Mouse (Mus musculus) hindbrain, embryonic 14.5 days (tissue): ENCODE measurements around the gene Cbarp. TPM values are rescaled to one million over a fixed set of nuclear protein-coding genes. Genes with fewer than 3 reads are reported as not detected.

Experiments used
- ATAC-seq: fragments of 200-750 bp; cut with Nextera tagmentation; 2 replicates; pipeline ENCODE4 v1.8.0; 2017; ENCODE audit warnings: moderate number of reproducible peaks, mild to moderate bottlenecking, moderate TSS enrichment, moderate library complexity; ENCODE audit not compliant: low FRiP score
- DNase-seq: peaks from one replicate; pipeline ENCODE4 v3.0.0-alpha.2; 2015; ENCODE audit warnings: low spot score
- H3K27ac ChIP-seq: fragments of 300-500 bp; sonication (generic); 2 replicates; pipeline ENCODE4 v1.5.1; 2014; ENCODE audit warnings: mild to moderate bottlenecking, moderate library complexity
- H3K27me3 ChIP-seq: fragments of 300-500 bp; sonication (generic); 2 replicates; pipeline ENCODE4 v1.6.1; 2014; ENCODE audit warnings: mild to moderate bottlenecking, low read length, mixed read lengths; ENCODE audit not compliant: control insufficient read depth, insufficient read depth
- H3K36me3 ChIP-seq: fragments of 300-500 bp; sonication (generic); replicated peaks from 2 replicates; pipeline ENCODE4 v1.6.1; 2014; ENCODE audit not compliant: control insufficient read depth, insufficient read depth
- H3K4me1 ChIP-seq: fragments of 300-500 bp; sonication (generic); replicated peaks from 2 replicates; pipeline ENCODE4 v1.6.1; 2014; ENCODE audit warnings: antibody characterized with exemption, low read length, mixed read lengths; ENCODE audit not compliant: control insufficient read depth, insufficient read depth
- H3K4me2 ChIP-seq: fragments of 300-500 bp; sonication (generic); replicated peaks from 2 replicates; pipeline ENCODE4 v1.6.1; 2014; ENCODE audit warnings: mild to moderate bottlenecking, moderate library complexity
- H3K4me3 ChIP-seq: fragments of 300-500 bp; sonication (generic); replicated peaks from 2 replicates; pipeline ENCODE4 v1.5.1; 2014; ENCODE audit warnings: mild to moderate bottlenecking, low read length
- H3K9ac ChIP-seq: fragments of 300-500 bp; sonication (generic); 2 replicates; pipeline ENCODE4 v1.6.1; 2014
- H3K9me3 ChIP-seq: fragments of 300-500 bp; sonication (generic); 2 replicates; pipeline ENCODE4 v1.6.1; 2016; ENCODE audit warnings: low read length; ENCODE audit not compliant: control insufficient read depth
- WGBS: fragments of 180-500 bp; shearing (Covaris S2); extraction: QIAGEN DNeasy Blood & Tissue Kit; methylation state at CpG from one replicate; pipeline ENCODE4 v1.1.7; 2014; 5-methylcytosine and 5-hydroxymethylcytosine counted together
- polyA plus RNA-seq: library from polyadenylated mRNA; unstranded; fragments of >200 nt; fragmentation: Nextera tagmentation; extraction: Ambion mirVana; gene quantifications from 2 replicates; pipeline ENCODE4 v1.2.1, GENCODE M21; 2014

The Cbarp gene
- polyA plus RNA-seq, 1 experiment from 2014 or later: 93.4 TPM

DNA sequence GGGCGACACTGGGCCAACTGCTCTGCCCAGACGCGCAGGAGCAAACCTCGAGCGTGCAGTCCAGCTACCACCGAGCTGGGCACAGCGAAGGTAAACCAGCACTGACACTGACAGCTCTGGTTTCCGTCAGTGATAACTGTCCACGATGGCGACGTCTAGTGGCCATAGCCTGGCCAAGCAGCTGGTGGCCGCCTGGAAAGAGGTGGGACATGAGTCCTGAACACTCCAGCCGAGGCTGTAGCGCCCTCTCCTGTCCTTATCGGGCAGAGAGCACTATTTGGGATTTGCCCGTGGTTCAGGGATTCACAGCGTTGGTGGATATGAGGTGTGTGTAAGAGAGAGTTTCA lies 24.3 kb upstream of the Cbarp start:
- peak overlapping the region; percentile 40 for H3K4me3 ChIP-seq
- H3K36me3 ChIP-seq: peaks cover 5% of the 10 kb centered on the region
- H3K27ac ChIP-seq: peak overlapping the region; percentile 87
- peaks cover 51% of the 10 kb centered on the region for H3K4me1 ChIP-seq
- H3K9ac ChIP-seq: peak overlapping the region; percentile 75
- H3K9me3 ChIP-seq: no peaks in the 10 kb centered on the region
- ATAC-seq (peak; percentile 65), DNase-seq (peak; percentile 96)
- H3K27me3 ChIP-seq: no peaks in the 10 kb centered on the region
- WGBS: under 1% methylated on average over 17 of the region's 17 CpGs
- peak overlapping the region; percentile 88 for H3K4me2 ChIP-seq

DNA sequence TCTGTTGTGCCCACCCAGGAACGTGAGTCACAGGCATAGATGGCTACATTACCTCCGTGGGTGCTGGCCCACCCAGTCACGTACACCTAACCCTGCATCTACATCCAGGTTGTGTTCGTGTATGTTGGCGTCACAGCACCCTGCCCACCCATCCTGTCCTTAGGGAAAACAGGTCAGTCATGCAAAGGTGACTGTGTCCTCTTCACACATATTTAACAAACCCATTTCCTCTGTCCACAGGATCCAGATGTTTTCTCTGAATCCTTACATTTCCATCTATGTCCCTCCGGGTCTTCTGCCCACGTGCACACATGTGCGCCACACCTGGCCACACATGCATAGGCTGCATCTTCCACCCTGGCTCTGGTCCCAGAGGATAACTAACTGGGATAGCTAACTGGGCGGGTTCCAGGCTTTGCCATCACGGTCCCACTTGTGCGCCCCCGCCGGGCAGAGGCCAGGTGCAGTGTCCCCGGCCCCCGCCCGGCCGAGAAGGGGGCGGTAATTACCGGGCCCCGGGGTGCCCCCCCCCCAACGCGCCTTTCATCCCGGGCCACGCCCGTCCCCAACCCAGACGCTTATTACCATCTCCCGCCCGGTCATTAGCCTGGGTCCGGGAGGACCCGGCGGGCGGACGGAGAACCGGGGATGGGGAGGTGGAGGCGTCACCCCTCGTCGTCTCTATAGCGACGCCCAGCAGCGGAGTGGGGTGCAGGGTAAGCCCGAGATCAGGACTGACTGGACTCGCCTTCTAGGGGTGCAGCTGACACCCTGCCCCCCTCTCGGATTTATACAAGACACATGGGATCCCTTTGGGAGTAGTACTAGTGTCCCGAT lies 23.7 kb upstream of the Cbarp start:
- Histone ChIP-seq H3K4me2 (peak overlapping the region; percentile 88), H3K36me3 (peaks cover 2% of the 10 kb centered on the region; the same call in 1 of the 2 replicates), H3K4me1 (peaks cover 48% of the 10 kb centered on the region), H3K27me3 (no peaks in the 10 kb centered on the region), H3K27ac (peak overlapping the region; percentile 87), H3K9ac (peak overlapping the region; percentile 75), H3K4me3 (peak overlapping the region; percentile 40), H3K9me3 (no peaks in the 10 kb centered on the region)
- ATAC-seq (peak; percentile 4; the same call in 1 of the 2 replicates), DNase-seq (no peak)
- 8% methylated on average over 43 of the region's 44 CpGs for WGBS

DNA sequence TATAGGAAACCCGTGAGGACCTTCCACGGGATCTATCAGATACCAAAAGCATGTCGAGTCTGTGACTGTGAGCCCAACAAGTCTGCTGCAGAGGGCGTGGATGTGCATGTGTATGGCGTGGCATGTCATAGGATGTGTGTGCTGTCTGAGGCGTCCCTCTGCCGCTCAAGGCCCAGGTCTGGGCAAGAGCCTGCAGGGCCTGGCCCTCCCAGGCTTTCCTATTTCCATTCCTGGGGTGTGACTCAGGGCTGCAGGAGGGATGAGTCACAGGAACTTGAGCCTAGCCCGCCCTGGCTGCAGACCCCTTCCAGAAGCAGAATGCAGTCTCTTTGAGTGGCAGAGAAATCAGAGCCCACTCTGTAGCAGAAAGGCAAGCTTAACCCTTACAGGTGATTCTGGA lies 23.1 kb upstream of the Cbarp start:
- Histone ChIP-seq H3K27ac (no peak overlapping the region), H3K36me3 (no peaks in the 10 kb centered on the region), H3K4me2 (peak overlapping the region; percentile 88; the same call in 1 of the 2 replicates), H3K27me3 (no peaks in the 10 kb centered on the region), H3K4me1 (peaks cover 48% of the 10 kb centered on the region), H3K9ac (peak overlapping the region; percentile 75), H3K9me3 (no peaks in the 10 kb centered on the region), H3K4me3 (peak overlapping the region; percentile 40; the same call in 1 of the 2 replicates)
- DNase-seq (no peak), ATAC-seq (no peak)
- WGBS: 80% methylated on average over 8 of the region's 8 CpGs

DNA sequence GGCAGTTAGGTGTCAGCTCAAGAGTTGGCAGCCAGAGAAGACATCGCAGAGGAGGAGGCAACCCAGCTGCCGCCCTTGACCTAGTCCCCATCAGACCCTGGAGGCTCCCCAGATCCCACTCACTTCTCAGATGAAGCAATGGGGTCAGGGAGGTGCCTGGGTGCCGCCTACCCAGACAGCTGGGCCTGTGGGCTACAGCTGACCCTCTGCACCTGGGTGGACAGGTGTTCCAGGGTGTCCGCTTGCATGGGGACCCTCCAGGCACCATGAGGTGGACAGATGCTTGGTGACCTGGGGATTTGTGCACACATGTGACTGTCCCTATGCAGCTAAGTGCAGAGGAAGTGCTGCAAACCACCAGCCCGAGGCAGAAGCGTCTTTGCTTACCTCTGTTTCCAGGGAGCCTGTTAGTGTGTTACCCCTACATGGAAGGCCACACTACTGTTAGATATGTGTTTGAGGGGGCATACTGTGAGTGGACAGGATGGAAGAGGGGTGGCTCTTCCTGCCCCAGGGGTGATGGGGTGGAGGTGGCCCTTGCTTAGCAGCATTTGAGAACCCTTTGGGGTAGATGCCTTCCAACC lies 22.2 kb upstream of the Cbarp start:
- Histone ChIP-seq H3K4me3 (no peak overlapping the region), H3K36me3 (peaks cover 7% of the 10 kb centered on the region; the same call in 1 of the 2 replicates), H3K27ac (no peak overlapping the region), H3K4me2 (no peak overlapping the region), H3K9me3 (no peaks in the 10 kb centered on the region), H3K27me3 (no peaks in the 10 kb centered on the region), H3K4me1 (peaks cover 46% of the 10 kb centered on the region), H3K9ac (no peak overlapping the region)
- ATAC-seq: no peak
- 74% methylated on average over 6 of the region's 6 CpGs for WGBS
- no peak for DNase-seq

DNA sequence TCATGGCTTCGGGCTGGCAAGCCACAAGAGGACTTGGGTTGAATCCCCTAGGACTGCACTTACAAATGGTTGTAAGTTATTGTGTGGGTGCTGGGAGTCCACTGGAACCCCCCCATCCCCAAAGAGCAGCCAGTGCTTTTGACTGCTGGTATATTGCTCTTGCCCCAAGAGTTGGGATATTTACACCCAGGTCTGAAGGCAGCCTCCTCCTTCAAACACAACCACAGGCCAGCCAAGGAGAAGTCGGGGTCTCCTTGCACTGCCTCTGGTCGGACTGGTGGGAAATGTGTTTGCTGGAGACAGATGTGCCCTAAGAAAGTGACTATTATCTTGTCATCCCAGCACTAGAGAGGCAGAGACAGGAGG lies 21.6 kb upstream of the Cbarp start:
- Histone ChIP-seq H3K9me3 (no peaks in the 10 kb centered on the region), H3K27me3 (no peaks in the 10 kb centered on the region), H3K4me3 (no peak overlapping the region), H3K4me2 (no peak overlapping the region), H3K36me3 (peaks cover 13% of the 10 kb centered on the region), H3K4me1 (peaks cover 46% of the 10 kb centered on the region), H3K9ac (no peak overlapping the region), H3K27ac (no peak overlapping the region)
- ATAC-seq (no peak), DNase-seq (no peak)
- 81% methylated on average over 3 of the region's 3 CpGs for WGBS

DNA sequence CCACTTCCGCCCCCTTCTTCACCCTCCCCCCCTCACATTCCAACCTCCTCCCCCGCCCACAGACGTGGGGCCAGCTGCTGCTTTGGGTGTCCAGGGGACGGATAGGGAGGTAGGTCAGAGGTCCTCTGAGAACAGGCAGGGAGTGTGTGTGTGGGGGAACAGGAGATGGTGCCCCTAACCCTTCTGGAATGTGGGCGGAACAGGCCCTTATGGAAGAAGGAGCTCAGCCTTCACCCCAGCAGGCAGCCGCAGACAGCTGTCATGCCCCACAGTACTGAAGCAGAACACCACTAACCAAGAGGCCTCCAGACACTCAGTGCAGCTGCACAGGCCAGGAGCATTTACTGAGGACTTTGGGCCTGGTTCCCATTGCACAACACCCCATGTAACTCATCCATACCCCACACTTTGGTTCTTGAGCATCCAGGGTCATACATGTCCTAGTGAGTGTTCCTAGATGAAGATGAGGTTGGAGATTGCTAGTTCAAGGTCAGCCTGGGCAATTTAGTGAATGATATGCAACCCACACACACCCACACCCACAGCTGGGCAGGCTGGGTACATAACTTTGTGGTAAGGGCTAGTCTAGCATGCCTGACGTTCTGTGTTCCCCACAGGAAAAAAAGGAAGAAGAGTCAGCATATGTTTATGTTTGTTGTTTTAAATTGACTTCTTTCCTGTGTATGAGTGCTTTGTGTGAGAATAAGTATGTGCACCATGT lies 21.0 kb upstream of the Cbarp start:
- H3K4me3 ChIP-seq: 0 out of 2 replicates have a peak overlapping the region, but pooled peaks have one; percentile 30
- peak overlapping the region; percentile 92; the same call in 1 of the 2 replicates for H3K27ac ChIP-seq
- H3K4me1 ChIP-seq: peaks cover 43% of the 10 kb centered on the region
- peaks cover 18% of the 10 kb centered on the region for H3K36me3 ChIP-seq
- peak overlapping the region; percentile 24; the same call in 1 of the 2 replicates for H3K9ac ChIP-seq
- 14% methylated on average over 7 of the region's 7 CpGs for WGBS
- no peak for ATAC-seq
- H3K27me3 ChIP-seq: no peaks in the 10 kb centered on the region
- DNase-seq: no peak
- H3K9me3 ChIP-seq: no peaks in the 10 kb centered on the region
- H3K4me2 ChIP-seq: peak overlapping the region; percentile 74; the same call in 1 of the 2 replicates

DNA sequence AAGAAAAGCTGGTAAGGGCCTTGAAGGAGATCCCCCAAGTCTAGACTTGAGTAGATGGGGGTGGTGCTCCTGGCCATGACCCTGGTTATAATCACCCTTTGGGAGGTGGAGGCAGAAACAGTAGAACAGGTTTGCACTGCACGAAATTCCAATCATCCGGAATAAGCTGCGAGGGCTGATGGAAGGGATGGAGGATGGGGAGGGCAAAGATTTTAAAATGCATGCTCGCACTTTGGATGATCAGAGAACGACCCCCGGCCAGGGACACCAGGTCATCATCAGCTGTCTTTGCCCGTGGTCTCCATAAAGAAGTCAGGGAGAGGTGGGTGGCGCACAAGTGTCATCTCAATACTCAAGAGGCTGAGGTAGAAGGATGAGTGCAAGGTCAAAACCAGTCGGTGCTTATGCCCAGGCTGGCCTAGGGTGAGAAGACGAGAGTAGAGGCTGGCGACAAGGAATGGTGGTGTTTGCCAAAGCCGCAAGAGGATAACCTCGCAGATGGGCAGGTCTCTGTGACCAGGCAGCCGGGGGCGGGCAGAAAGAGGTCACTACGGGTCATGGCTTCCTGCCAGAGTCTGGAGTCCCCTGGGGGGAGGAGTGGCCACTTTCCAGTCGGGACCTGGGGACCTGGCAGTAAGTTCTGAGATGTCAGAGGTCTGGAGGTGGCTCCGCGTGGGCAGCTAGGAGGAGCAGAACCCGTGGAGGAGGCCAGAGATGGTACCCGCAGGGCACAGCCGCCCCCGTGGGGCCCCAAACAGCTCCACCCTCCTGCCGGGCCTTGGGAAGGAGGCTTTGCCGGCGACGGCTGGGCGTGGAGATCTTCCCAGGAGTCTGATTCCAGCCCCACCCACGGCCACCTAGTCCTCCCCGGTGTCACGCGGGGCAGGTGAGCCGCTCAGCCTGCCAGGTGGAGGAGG lies 20.1 kb upstream of the Cbarp start:
- peak overlapping the region; percentile 24; the same call in 1 of the 2 replicates for H3K9ac ChIP-seq
- peaks cover 28% of the 10 kb centered on the region for H3K36me3 ChIP-seq
- peaks cover 39% of the 10 kb centered on the region for H3K4me1 ChIP-seq
- DNase-seq (no peak), ATAC-seq (no peak)
- H3K4me3 ChIP-seq: peak overlapping the region; percentile 30
- peak overlapping the region; percentile 92 for H3K27ac ChIP-seq
- H3K4me2 ChIP-seq: peak overlapping the region; percentile 74
- H3K9me3 ChIP-seq: no peaks in the 10 kb centered on the region
- no peaks in the 10 kb centered on the region for H3K27me3 ChIP-seq
- 2% methylated on average over 33 of the region's 33 CpGs for WGBS

DNA sequence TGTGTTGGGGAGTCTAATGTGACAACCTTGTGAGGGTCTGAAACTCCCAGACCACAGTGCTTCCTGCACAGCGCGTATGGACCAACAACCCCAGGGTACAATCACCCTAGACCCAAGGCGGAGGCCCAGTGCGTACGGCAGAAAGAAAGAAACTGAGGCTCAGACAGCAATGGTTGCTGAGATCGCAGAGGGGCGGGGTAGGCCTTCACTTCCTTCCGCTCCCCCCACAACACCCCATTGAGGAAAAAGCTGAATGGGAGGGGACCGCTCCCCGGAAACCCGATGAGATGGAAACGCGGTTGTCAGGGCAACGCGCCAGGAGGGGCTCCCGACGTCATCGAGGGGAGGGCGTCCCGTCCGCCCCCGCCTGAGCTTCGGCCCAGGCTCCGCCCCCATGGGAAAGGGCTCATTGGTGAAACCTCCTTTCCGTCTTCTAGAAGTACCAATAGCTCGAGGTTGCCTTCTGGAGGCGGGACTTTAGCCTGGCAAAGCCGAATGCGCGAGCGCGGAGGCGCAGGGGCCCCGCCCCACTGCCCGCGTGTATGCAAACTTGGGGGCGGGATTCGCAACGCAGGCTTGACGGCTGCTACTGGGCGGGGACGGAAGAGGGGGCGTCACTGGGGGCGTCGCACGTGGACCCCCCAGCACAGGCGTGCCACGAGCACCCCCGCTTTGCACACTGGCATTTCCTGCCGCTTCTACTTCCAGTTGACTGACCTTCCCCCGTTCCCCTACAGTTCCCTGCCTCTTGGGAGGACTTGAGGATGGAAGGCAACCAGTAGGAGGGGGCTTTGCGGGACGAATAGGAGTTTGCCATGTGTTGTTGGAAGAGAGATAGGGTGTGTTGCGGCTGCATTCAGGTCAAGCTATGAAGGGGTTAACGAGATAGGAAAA lies 19.2 kb upstream of the Cbarp start:
- Histone ChIP-seq H3K4me3 (peak overlapping the region; percentile 30), H3K4me1 (peaks cover 37% of the 10 kb centered on the region)
- WGBS: under 1% methylated on average over 55 of the region's 55 CpGs

More for the DNA sequence above, 19.2 kb upstream of the Cbarp start:
- Histone ChIP-seq H3K9me3 (no peaks in the 10 kb centered on the region), H3K9ac (peak overlapping the region; percentile 59), H3K27ac (peak overlapping the region; percentile 92), H3K4me2 (peak overlapping the region; percentile 74), H3K27me3 (no peaks in the 10 kb centered on the region), H3K36me3 (peaks cover 37% of the 10 kb centered on the region)
- peak; percentile 89 for ATAC-seq
- DNase-seq: peak; percentile 97
